Mouse (Mus musculus) ZHBTc4 (cell line): Measurements from ENCODE around the gene Luc7l2.

Experiments used
- DNase-seq: peaks from one replicate; pipeline ENCODE4 v3.0.0-alpha.2; 2011; ENCODE audit warnings: low read depth, low spot score

Luc7l2 gene

GRCm38 (mm10) chr6:38576096-38576495 lies 25.0 kb downstream of the Luc7l2 start:
- no peak for DNase-seq

DNA sequence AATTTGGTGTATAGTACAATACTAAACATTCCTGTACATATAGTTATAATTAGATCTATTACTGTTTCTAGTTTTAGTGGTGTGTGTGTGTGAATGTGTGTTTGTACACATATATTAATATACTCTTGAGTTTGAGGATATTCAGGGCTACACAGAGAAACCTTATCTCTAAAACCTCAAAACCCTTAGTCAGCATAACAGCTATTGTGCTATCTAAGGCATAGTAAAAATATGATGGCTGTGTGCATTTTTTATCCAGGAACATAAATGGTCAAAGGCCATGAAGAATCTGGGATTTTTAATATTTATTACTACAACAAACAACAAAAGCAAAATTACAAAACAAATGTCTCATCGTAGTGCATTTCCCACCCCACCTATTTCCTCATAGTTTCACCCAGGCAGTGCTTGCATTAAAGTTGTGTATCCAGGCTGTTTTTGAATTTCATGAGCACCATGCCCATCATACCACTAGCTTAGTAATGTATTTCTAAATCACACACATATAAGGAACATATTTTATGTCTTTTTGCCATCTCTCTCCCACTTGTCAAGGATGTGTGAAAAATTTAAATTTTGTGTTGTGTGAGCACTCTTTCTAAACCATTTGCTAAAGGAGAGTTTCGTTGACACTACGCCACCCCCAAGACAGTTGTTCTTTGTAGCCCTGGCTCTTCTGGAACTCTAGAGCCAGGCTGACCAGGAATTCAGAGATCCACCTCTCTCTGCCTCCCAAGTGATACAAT lies 29.2 kb downstream of the Luc7l2 start:
- no peak for DNase-seq

- no peak for DNase-seq
Measured at GRCm38 (mm10) chr6:38581711-38582110, 30.6 kb downstream of the Luc7l2 start.

DNA sequence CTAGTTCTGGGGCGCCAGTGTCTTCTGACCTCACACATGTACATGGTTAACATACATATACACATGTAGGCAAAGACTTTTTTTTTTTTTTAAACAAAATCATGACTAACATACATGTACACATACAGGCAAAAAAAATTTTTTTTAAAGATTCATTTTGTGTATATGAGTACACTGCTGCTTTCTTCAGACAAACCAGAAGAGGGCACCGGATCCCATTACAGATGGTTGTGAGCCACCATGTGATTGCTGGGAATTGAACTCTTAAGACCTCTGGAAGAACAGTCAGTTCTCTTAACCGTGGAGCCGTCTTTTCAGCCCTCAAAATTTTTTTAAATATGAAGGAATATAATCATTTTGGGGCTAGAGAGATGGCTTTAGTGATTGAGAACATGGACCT lies 46.3 kb downstream of the Luc7l2 start:
- DNase-seq, result peak; percentile 21

GRCm38 (mm10) chr6:38609892-38610291 lies 58.8 kb downstream of the Luc7l2 start:
- no peak for DNase-seq

DNA sequence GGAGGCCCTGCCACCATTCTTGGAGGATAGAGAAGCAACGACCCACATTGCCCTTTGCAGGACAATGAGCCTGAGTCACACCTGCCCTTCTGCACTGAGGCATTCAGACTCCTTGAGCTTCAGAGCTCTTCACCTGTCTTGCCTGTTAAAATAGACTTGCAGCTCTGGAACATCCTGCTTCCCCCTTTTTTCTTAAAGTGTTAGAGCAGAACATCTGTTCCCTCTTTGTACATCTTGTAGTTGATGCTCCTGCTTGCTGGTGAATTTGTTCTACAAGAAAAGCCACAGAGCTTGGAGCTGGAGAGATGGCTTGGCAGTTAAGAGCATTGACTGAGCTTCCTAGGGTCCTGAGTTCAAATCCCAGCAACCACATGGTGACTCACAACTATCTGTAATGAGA lies 71.3 kb downstream of the Luc7l2 start:
- no peak for DNase-seq

GRCm38 (mm10) chr6:38623457-38623856 lies 72.3 kb downstream of the Luc7l2 start:
- no peak for DNase-seq

DNA sequence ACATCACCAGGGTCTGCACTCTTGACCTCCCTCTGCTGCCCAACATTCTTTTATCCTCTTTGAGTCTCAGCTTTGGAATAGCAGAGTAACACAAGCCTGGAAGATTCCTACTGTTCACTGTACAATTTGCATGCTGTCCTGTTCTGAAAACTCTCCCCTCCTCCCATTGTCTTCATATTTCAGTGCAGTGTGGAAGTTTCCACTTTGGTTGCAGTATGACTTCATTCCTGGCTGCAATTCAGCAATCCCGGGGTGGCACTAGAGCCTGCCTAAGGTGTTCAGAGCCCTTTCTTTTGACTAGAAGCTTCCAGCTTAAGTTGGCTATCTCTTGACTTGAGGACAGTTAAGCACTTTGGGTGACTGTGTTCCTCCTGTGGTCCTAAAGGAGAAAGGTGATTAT lies 73.3 kb downstream of the Luc7l2 start:
- no peak for DNase-seq

GRCm38 (mm10) chr6:38626086-38626485 lies 75.0 kb downstream of the Luc7l2 start:
- DNase-seq, result no peak

DNA sequence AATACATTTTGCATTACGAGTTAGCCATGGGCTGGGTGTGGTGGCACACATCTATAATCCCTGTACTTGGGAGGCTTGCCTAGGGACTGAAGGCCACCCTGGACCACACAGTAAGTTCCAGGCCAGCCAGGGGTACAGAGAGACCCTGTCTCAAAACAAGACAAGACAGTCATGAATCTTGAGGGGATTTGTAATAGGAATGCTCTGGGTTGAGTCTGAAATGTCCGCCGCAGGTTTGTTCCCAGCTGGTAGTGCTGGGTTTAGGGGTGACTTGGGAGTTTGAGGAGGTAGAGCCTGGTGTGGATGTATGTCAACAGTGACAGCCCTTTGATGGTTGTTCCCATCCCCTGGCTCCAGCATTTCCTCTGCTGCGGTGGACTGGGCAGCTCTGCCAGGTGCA lies 75.9 kb downstream of the Luc7l2 start:
- no peak for DNase-seq

GRCm38 (mm10) chr6:38627486-38627885 lies 76.4 kb downstream of the Luc7l2 start:
- no peak for DNase-seq

DNA sequence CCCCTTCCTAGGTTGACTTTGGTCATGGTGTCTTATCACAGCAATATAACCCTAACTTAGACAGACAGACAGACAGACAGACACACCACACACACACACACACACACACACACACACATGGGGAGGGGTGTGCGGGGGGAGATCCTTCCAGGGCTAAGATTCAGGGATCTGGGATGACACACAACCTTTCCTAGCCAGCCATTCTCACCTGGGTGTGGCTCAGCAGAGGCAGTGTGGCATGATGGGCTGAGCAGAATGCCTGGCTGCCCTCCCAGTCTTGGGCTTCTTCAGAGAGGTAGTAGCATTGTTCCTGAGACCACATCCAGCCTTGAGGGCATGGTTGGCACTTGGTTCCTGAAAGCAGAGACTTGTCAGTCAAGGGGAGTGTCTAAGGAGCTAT lies 78.4 kb downstream of the Luc7l2 start:
- no peak for DNase-seq

DNA sequence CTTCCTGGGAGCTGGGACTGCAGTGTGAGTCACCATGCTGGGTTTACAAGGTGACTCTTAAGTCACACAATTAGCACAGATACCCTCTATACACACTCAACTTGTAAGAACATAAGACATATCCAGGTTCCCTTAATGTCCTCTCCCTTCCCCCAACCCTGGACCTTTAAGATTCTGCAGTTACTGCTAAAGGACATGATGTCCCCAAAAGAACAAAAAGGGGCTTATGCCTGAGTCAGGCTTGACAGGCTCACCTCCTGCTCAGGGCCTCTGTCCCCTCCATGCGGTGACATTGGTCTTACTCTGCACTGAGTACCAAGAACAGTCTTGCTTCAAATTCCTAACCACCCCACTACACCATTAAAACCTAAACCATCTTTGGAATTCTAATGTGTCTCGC lies 81.7 kb downstream of the Luc7l2 start:
- no peak for DNase-seq

- no peak for DNase-seq
Measured at GRCm38 (mm10) chr6:38634461-38634860, 83.3 kb downstream of the Luc7l2 start.

- DNase-seq, result peak; percentile 58
Measured at GRCm38 (mm10) chr6:38635941-38636851, 85.1 kb downstream of the Luc7l2 start.

DNA sequence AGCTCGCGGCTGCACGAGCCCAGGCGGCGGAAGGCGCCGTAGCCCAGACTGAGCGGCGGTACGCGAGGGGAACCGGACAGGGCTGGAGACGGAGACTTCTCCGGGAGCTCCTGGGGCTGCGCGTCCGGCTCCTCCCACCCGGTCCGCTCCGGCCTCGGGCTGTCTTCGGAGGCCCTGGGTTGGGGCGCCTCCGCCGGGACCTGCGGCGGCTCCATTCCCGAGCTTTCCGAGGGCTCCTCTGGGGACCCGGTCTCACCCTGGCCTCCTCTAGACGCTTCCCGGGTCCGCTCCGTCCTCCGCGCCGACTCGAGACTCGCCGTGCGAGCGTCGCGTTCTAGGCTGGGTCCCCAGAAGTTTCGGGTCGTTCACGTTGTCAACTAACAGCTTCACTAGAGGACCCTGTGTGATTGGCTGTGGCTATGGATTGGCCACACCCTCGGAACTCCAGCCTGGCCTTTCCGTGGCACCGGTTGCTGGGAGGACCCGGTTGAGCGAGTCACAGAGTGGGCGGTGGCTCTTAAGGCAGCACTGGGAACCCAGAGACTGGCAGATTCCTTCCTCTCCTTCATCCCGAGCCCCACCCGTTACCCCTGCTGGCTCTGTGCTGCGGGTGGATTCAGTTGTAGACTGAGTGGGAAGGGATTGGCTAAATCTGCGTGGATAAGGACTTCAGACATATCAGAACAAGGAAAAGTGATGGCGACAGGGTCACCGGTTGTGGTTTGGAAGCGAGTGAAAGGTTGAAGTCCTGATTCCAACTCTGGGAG lies 85.9 kb downstream of the Luc7l2 start, which contains the start of gene Klrg2:
Gene Klrg2 (minus strand): TSS at position 391 of the 767 bp plus-strand sequence.
- peak; percentile 80 for DNase-seq

GRCm38 (mm10) chr6:38640401-38640800 lies 89.3 kb downstream of the Luc7l2 start:
- no peak for DNase-seq

GRCm38 (mm10) chr6:38641228-38641627 lies 90.1 kb downstream of the Luc7l2 start:
- DNase-seq, result no peak

DNA sequence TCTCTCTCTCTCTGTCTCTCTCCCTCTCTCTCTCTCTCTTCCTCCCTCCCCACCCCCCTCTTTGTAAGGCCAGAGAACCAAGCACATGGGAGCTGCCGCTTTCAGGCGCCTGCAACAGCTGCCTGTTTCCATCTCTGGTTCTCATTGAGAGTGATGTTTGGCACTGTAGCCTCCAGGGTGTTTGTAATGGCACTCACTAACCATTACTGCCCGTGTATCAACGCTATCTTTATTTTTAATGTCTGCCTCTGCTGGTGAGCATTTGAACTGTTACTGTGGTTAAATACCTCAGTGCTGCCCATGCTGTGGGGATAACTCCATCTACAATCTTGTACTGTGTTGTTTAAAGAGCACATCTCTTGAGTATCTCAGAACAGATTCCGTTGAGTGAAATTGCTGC lies 90.5 kb downstream of the Luc7l2 start:
- DNase-seq, result no peak

DNA sequence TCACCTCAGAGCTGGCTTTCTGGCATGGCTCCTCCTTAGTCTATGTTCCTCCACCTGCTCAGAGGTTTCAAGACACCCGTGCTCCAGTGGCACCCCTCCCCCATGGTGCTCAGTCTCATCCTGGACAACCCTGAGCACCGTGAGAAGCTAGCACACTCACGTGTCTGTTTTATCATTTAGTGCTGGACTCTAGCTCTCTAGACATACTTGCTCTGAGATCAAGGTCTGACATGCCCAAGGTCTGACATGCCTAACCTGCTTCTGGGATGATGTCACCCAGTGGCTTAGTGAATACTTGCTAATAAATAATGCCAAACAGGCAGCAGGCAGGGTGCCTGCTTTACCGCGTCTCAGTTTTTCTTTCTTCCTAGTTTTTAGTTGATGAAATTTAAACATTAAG lies 91.5 kb downstream of the Luc7l2 start:
- no peak for DNase-seq

- DNase-seq, result no peak
Measured at GRCm38 (mm10) chr6:38643039-38643438, 91.9 kb downstream of the Luc7l2 start.

GRCm38 (mm10) chr6:38649545-38649944 lies 98.4 kb downstream of the Luc7l2 start:
- DNase-seq, result peak; percentile 70
